9 mouse cellular contexts compared by ENCODE assay signal in the genomic region with DNA sequence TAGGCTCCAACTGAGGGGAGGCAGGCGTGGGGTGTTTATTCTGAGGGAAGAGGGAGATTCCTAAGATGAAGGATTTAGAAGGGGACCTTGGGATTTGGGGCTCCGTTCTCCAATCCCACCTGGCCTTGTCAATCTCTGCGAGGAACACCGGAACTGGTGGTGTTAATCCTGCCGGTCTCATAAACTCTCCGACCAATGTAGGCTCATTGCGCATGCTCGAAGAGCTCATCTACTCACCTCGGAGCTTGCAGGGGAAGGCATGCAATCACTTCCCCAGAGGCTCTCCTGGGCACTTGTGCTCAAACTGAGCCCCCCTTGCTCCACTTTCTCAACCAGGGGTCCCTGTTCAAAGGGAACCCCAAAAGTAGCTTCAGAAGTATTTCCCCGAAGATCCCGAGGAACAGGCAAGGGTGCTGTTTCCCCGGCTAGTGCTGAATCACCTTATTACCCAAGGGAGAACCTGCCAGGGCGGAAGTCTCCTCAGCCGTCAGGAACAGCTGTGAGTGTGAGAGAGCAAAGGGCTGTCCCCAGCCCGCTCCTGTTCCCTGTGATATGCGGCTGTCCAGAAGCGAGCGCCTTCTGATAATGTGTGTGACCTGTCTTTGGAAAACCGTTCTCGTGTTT. TPM values are rescaled to one million over a fixed set of nuclear protein-coding genes. Genes with fewer than 3 reads are reported as not detected.
DNase-seq lines count a peak whose midpoint lies in the region; ATAC-seq lines count a peak whose summit lies in the region.
"Had no signal": no experiment of that assay in that cellular context is flagged by ENCODE, and none has a peak within 500 bp of the region (broad histone marks: within the 10 kb centered on the region; RNA-seq: fewer than 3 reads in every experiment).

No protein-coding gene starts in this region.

- no peak overlapping the region for H3K9ac ChIP-seq in limb, embryonic 11.5 days (ENCODE audit: low read length)
- peak overlapping the region; percentile 43; the same call in 1 of the 2 replicates for H3K9ac ChIP-seq in stomach, embryonic 16.5 days (ENCODE audit: low read length)

- H3K4me2 ChIP-seq in limb, embryonic 11.5 days (ENCODE audit: low read depth, severe bottlenecking): no peak overlapping the region
- H3K4me2 ChIP-seq in stomach, embryonic 16.5 days (ENCODE audit: low read depth, low read length): peak overlapping the region; percentile 5; the same call in 1 of the 2 replicates

- peaks cover 23% of the 10 kb centered on the region for H3K4me1 ChIP-seq in limb, embryonic 11.5 days (ENCODE audit: control insufficient read depth, insufficient read depth, low read length)
- H3K4me1 ChIP-seq in limb, embryonic 10.5 days: peaks cover 69% of the 10 kb centered on the region
- H3K4me1 ChIP-seq in stomach, embryonic 16.5 days (ENCODE audit: control insufficient read depth, insufficient read depth, low read length): peaks cover 19% of the 10 kb centered on the region

- no peaks in the 10 kb centered on the region for H3K27me3 ChIP-seq in limb, embryonic 11.5 days (ENCODE audit: control insufficient read depth, insufficient read depth, low read length)
- H3K27me3 ChIP-seq in limb, embryonic 10.5 days (ENCODE audit: low read depth, poor library complexity, severe bottlenecking): no peaks in the 10 kb centered on the region
- H3K27me3 ChIP-seq in stomach, embryonic 16.5 days (ENCODE audit: control insufficient read depth, insufficient read depth, low read length): no peaks in the 10 kb centered on the region

- H3K9me3 ChIP-seq in limb, embryonic 11.5 days (ENCODE audit: control insufficient read depth, low read length): no peaks in the 10 kb centered on the region
- H3K9me3 ChIP-seq in limb, embryonic 10.5 days (replicated peaks): no peaks in the 10 kb centered on the region
- no peaks in the 10 kb centered on the region for H3K9me3 ChIP-seq in stomach, embryonic 16.5 days (replicated peaks; ENCODE audit: control insufficient read depth, low read length)
- H3K9me3 ChIP-seq: megakaryocyte, embryonic 14.5 days had no signal

- DNase-seq in limb, embryonic 11.5 days (ENCODE audit: low spot score): peak; percentile 53
- DNase-seq in limb, embryonic 10.5 days (ENCODE audit: low spot score): no peak
- peak; percentile 37 for DNase-seq in heart, adult 8-10 months (ENCODE audit: low spot score)
- DNase-seq in kidney, postnatal 4 days: peak; percentile 48 to 56
- DNase-seq in right cerebral cortex, postnatal 4 days: no peak
- DNase-seq in testis, postnatal 14 days (ENCODE audit: low spot score): no peak
- no peak for DNase-seq in yolk sac, embryonic 10.5 days (ENCODE audit: low spot score)

- no peak for ATAC-seq in limb, embryonic 11.5 days (ENCODE audit: insufficient number of reproducible peaks, low FRiP score, low TSS enrichment, low read depth)
- no peak for ATAC-seq in stomach, embryonic 16.5 days (ENCODE audit: insufficient read depth, low FRiP score)

- H3K4me3 ChIP-seq in limb, embryonic 11.5 days (ENCODE audit: low read depth, low read length): no peak overlapping the region
- H3K4me3 ChIP-seq in limb, embryonic 10.5 days: no peak overlapping the region
- 0 out of 2 replicates have a peak overlapping the region, but pooled peaks have one; percentile 5 for H3K4me3 ChIP-seq in stomach, embryonic 16.5 days (replicated peaks; ENCODE audit: low read length)

- no peak overlapping the region for H3K27ac ChIP-seq in limb, embryonic 11.5 days (replicated peaks; ENCODE audit: low read depth, low read length)
- no peak overlapping the region for H3K27ac ChIP-seq in limb, embryonic 10.5 days
- H3K27ac ChIP-seq in stomach, embryonic 16.5 days (ENCODE audit: low read length): no peak overlapping the region

- 43% methylated on average over 20 of the region's 20 CpGs for WGBS in limb, embryonic 11.5 days
- 50% methylated on average over 20 of the region's 20 CpGs for WGBS in limb, embryonic 10.5 days
- WGBS in stomach, embryonic 16.5 days: 46% methylated on average over 20 of the region's 20 CpGs

- H3K36me3 ChIP-seq in limb, embryonic 11.5 days (ENCODE audit: control insufficient read depth, insufficient read depth, low read length): no peaks in the 10 kb centered on the region; the same call in 1 of the 2 replicates
- no peaks in the 10 kb centered on the region for H3K36me3 ChIP-seq in limb, embryonic 10.5 days
- H3K36me3 ChIP-seq in stomach, embryonic 16.5 days (ENCODE audit: control insufficient read depth, insufficient read depth, low read length): no peaks in the 10 kb centered on the region

RNA-seq across cellular contexts. Expression of a gene that starts 5.6 kb away (rescaled TPM):
- polyA plus RNA-seq in limb, embryonic 11.5 days (2014; fragmentation: Nextera tagmentation; extraction: Ambion mirVana): 7.7 and 9.3 TPM in 2 replicates
- polyA plus RNA-seq in limb, embryonic 10.5 days (2016; fragmentation: Nextera tagmentation; extraction: Ambion mirVana): 8.8 and 9.3 TPM in 2 replicates
- total RNA-seq in heart, adult 8-10 months (2022): 10 to 100 TPM; 24.9 to 42.6 (median 36.7) TPM
- 4.7 and 5.5 TPM in 2 replicates for polyA plus RNA-seq in stomach, embryonic 16.5 days (2015; fragmentation: Nextera tagmentation; extraction: Ambion mirVana)

Comparison
In these comparisons a context has a peak if more than half of its experiments do, and no peak if none do; other contexts are left out.
1. DNase-seq: peak in limb, embryonic 11.5 days (single experiment), heart, adult 8-10 months (single experiment) and kidney, postnatal 4 days (2 of 2); none in limb, embryonic 10.5 days (single experiment), right cerebral cortex, postnatal 4 days (single experiment), testis, postnatal 14 days (single experiment) and yolk sac, embryonic 10.5 days (single experiment).